Mouse (Mus musculus): ENCODE results near the gene Erich3.
"Not testable (repeated sequence)": the region's sequence is repeated elsewhere in the genome, so short reads cannot be mapped to it uniquely, and the experiment has no call there.

Gene Erich3

DNA sequence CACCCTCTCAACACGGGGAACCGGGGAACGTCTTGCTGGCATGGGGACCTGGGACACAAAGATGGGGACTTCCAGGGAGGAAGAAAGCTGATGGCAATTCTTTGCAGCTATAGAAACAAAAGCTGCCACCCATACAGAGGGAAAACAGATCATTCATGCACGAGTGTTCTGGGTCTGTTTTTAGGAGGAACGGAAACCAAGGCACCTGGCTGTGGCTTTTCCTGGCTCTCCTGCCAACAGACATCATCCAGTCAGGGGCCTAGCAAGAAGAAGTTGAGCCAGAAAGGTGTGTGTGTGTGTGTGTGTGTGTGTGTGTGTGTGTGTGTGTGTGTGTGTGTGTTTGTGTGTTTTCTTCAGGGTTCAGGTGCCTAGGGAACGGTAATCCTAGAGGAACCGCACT lies at the start of gene Erich3:
Gene Erich3, plus strand, starts transcription at position 315 of the 400 bp plus-strand sequence.
- DNase-seq (ENCODE audit: low read depth, low spot score): no peak

DNA sequence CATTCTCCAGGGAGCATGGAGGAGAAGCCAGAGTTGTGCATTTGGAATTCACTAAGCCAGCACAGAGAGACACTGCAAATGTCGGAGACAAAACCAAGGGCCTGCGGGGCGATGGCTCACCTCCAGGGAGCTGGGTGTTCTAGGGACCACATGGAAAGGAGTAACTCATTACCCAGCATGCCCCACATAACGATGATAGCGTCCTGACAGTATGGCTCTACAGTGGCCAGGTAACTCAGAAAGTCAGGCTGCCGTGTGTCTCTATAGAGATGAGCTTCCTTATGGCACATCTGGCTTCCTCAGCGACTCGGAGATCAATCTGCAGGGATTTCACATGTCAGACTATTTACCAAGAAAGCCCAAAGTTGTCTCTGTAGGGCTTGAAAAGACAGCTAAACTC lies 48.9 kb upstream of the Erich3 start:
- DNase-seq (ENCODE audit: low read depth, low spot score): no peak

DNA sequence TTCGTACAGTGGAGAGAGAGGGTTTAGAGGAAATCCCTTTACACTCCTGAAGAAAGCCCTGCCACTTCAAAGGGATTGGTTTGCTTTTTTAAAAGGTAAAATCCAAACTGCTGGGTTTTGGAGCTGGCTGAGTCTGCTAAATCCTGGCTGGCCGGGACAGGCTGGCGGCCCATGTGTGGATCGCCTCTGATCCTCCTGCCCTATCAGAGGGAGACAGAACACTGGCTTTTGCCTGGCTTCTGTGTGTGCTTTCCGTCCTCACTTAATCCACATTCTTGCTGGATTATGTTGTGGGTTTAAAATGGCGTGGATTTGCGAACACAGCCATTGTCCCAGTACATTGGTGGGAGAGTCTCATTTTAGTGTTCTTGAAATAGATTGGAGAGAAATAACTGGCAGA lies 48.4 kb upstream of the Erich3 start:
- DNase-seq (ENCODE audit: low read depth, low spot score): no peak

DNA sequence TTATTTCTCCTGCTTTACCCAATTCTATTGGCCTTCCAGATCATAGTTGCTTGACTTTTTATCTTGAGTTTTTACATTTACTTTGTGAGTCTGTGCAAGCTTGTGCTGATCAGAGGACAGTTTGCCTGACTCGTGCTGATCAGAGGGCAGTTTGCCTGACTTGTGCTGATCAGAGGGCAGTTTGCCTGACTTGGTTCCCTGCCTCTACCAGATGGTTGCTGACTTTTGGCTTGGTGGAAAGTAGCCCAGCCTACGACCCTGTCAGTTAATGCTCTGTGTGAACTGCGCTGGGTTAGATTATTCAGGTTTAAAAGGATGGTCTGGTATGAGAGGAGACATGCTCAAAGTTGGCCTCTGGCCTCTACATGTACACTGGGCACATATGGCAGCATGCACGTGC lies 47.6 kb upstream of the Erich3 start:
- DNase-seq (ENCODE audit: low read depth, low spot score): no peak

DNA sequence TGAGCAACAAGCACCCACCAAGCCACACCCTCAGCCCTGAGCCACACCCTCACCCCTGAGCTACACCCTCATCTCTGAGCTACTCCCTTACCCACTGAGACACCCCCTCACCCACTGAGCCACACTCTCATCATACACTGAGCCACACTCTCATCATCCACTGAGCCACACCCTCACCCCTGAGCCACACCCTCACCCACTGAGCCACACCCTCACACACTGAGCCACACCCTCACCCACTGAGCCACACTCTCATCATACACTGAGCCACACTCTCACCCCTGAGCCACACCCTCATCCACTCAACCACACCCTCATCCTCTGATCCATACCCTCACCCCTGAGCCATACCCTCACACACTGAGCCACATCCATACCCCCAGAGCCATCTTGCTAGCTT lies 35.4 kb upstream of the Erich3 start:
- no peak for DNase-seq (ENCODE audit: low read depth, low spot score)

DNA sequence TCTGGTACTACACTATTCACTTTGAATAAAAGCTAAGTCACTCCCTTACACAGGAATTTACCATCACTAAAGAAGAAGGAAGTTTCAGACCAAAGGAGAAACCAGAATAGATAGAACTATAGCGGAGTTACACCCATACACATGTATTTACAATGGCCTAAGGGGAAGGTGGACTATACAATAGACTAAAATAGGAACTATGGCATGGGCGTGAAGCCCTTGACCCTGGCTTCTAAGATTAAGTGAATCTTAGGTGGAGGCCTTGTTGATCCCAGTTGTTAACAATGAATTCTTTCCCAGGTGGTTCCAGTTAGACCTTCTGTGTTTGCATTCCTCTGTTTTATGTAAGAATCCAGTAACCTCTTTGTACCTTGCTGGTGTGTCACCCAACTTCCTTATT lies 32.4 kb upstream of the Erich3 start:
- not testable (repeated sequence) for DNase-seq (ENCODE audit: low read depth, low spot score)

DNA sequence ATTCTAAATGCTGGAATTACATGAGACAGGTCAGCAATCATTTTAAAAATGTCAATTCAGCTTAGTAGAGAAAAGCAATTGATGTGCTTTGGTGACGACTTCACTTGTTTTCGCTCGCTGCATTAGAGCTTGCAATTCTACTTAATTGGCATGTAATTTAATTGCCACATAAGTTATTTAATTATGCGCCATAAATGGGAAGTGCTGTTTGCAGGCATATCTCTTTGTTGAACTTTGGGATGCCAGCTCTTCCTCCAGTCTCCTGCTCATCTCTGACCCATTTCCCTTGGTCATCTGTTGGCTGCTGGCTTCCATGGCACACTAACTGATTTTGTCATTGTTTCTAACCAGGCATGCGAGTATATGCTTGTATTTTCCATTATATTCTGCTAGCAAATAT lies 30.6 kb upstream of the Erich3 start:
- no peak for DNase-seq (ENCODE audit: low read depth, low spot score)

GRCm38 (mm10) chr3:154646638-154647442 lies 16.8 kb upstream of the Erich3 start:
- no peak for DNase-seq (ENCODE audit: low read depth, low spot score)

DNA sequence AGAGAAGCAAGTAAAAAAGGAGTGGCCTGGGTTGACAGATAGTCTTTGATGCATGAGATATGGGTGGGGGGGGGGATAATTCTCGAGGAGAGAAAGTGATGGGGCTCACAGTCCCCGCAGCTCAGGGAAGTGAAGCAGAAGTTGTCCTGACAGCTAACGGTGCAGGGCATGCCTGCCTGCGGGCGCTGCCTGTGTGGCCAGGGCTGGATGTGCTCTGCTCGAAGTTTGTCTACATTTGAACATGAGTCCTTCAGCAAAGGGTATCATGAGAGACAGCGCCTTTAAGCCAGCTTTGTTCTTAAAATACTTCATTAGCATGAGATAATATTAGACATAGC lies 16.2 kb upstream of the Erich3 start:
- no peak for DNase-seq (ENCODE audit: low read depth, low spot score)

GRCm38 (mm10) chr3:154649411-154650285 lies 14.0 kb upstream of the Erich3 start:
- DNase-seq (ENCODE audit: low read depth, low spot score): no peak

GRCm38 (mm10) chr3:154651192-154651821 lies 12.4 kb upstream of the Erich3 start:
- no peak for DNase-seq (ENCODE audit: low read depth, low spot score)

DNA sequence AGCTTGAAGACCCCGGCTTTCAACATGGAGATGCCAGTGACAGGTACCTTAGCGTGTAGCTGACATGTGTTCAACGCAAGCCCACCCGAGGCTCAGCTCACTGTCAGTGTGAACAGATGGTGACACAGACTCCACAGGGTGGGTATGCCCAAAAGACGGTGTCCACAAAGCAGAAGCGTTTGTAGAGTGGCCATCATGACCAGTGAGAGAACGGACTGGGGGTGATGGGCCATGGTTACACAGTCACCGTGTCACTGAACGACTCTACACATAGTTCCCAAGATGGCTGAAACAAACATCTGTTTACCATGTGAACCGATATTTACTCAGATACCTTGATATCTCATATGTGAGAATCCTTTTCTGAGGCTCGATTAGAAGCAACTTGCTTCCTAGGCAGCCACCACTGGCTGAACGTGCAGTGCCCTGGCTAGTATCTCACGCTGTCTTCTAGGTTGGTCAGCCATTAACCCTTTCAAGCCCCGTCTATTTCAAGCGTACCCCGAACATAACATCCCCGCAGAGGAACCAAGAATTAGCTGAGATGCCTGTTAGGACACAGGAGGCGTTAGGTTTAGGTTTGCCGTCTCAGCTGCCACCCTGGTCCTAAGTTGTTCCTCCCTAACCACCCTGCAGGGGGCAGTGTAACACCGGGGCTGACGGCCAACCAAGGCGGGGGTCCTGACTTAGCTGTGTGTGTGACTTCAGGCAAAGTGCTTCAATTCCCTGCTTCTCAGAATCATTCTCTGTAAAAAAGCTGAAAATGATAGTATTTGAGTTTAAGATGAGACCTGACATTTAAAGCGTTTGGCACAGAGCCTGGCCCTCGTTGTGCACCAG lies 10.9 kb upstream of the Erich3 start:
- DNase-seq (ENCODE audit: low read depth, low spot score): peak; percentile 56

- no peak for DNase-seq (ENCODE audit: low read depth, low spot score)
These were observed 10.2 kb upstream of the Erich3 start for GRCm38 (mm10) chr3:154653454-154653853.

DNA sequence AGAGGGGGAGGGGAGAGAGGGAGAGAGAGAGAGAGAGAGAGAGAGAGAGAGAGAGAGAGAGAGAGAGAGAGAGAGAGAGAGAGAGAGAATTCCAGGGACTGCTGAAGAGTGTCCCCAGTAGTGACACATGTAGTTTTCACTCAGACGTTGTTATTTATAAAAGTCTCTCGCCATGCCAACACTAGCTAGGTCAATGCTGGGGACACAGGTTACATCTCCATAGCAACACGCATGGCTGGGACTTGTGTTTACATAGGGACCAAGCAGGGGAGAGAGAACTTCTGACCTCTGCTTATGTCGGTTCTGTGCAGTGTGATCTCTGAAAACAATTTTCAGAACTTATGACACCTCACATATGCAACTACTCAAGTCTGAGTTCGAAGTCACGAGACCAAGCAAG lies 9.4 kb upstream of the Erich3 start:
- no peak for DNase-seq (ENCODE audit: low read depth, low spot score)

DNA sequence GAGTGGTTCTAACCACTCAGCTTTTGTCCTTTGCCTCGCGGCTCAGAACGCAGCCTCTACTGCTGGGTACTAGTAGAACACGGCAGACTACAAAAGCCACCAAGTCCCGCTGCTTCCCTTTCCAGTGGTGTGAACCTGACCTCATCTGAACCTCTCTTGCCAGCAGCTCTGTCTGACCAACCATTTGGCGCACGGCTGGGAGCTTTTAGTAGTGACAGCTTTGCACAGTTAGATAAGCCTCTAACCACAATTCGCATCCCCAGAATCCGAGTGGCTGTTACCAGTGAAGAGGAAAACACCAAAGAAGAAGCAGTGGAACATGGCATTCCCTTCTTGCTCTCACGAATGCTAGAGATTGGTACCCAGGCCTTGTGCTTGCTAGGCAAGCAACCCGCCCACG lies 8.8 kb upstream of the Erich3 start:
- DNase-seq (ENCODE audit: low read depth, low spot score): no peak

- no peak for DNase-seq (ENCODE audit: low read depth, low spot score)
These were observed 7.9 kb upstream of the Erich3 start for GRCm38 (mm10) chr3:154655711-154656110.

DNA sequence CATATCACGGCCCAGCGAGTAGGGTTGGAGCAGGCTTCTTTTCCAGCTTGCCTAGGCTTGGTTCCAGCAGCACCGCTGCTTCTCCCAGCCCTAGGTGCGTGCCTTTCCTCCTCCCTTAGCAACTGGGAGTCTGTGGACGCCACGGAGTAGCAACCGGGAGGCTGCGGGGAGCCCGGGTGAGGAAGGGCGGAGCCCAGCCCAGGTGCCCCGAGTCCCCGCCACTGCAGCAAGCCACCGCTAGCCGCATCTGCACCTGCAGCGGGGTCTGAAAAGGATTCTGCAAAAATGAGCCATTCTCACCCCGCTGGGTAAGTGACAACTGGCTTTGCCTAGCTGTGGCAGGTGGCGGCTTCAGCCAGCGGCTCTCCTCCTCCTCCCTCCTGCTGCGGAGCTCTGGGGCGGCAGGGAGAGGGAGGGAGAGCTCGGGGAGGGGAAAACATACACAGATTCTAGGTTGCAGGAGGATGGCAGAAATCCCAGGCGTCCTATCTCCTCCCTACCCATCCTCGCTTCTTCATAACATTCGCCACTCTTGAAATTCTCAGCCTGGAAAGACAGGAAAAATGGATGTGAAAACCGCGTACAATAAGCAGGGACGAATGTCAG lies 420 bp downstream of the Erich3 start:
- no peak for DNase-seq (ENCODE audit: low read depth, low spot score)

DNA sequence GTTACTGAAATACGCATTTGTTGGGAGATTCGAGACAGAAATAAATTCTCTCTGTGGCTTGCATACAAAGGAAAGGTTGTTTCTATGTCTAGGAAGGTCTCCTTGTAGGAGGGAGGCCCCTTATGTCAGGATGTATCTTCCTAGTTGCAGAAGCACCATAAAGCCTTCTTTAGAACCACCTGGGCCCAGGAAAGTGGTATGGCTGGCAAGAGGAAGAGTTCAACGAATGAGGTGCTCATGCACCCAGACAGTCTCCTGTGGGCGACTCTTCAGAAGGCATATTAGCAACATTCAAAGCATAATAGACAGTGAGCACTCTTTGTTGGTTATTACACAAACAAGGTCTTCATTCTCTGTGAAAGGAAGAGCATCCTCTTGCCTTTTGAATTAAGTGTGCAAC lies 977 bp downstream of the Erich3 start:
- no peak for DNase-seq (ENCODE audit: low read depth, low spot score)

GRCm38 (mm10) chr3:154668485-154668884 lies 4.8 kb downstream of the Erich3 start:
- no peak for DNase-seq (ENCODE audit: low read depth, low spot score)

DNA sequence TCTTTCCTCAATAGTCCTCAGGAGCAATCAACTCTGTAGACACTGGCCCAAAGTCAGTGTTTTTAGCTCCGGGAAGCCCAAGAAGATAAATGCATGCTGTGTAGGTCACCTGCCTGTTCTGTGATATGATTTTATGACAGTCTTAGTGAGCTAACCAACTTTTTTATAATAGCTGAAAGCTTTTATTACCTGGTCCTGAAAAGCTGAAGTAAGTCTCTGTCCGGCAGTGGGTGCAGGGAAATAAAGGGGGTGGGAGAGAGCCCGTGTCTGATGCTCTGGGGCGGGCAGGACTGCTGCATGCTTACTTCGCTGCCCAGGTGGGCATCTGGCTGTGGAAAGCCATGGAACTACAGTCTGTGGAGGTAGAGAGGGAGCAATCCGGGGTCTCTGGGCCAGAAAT lies 6.9 kb downstream of the Erich3 start:
- DNase-seq (ENCODE audit: low read depth, low spot score): no peak

GRCm38 (mm10) chr3:154671013-154671412 lies 7.4 kb downstream of the Erich3 start:
- no peak for DNase-seq (ENCODE audit: low read depth, low spot score)
